Mouse (Mus musculus) layer of hippocampus, adult 11-12 months (tissue): ENCODE measurements around the gene Dnm1l.
"Not testable (repeated sequence)": the region's sequence is repeated elsewhere in the genome, so short reads cannot be mapped to it uniquely, and the experiment has no call there.

Experiments used
- DNase-seq: peaks from one replicate; pipeline ENCODE4 v3.0.0; 2022; ENCODE audit warnings: low spot score

Dnm1l gene

DNA sequence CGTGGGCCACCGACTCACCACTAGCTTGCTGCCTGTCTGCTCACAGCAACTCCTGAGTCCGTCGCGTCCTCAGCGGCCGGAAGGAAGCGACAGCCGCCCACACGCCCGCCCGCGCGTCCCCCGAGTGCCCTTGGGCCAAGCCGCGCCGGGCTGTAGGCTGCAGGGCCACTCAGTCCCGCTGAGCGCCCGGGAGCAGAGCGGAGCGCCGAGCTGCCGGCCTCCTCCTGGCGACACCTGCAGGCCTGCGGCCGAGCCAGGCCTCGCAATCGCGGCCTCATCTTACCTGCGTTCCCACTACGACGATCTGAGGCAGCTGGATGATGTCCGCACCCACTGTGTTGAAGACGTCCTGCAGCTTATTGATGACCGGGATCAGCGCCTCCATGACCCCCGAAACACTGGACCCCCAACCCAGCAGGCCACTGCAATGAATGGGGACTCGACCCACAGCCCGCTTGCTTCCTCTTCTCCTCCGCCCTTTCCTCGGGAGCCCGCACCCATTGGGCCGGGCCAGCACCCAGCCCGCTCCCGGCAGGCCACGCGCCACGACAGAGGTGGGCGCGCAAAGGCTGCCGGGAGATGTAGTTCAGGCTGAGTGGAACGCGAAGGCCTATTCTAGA, at the start of gene Dnm1l:
Gene Dnm1l, minus strand, starts transcription at position 479 of the 620 bp plus-strand sequence.
- DNase-seq: peak; percentile 92

GRCm38 (mm10) chr16:16367217-16367616, 8.5 kb upstream of the Dnm1l start:
- not testable (repeated sequence) for DNase-seq

GRCm38 (mm10) chr16:16359101-16359482, 333 bp upstream of the Dnm1l start:
- not testable (repeated sequence) for DNase-seq

GRCm38 (mm10) chr16:16357908-16358307, 851 bp downstream of the Dnm1l start:
- DNase-seq: no peak

DNA sequence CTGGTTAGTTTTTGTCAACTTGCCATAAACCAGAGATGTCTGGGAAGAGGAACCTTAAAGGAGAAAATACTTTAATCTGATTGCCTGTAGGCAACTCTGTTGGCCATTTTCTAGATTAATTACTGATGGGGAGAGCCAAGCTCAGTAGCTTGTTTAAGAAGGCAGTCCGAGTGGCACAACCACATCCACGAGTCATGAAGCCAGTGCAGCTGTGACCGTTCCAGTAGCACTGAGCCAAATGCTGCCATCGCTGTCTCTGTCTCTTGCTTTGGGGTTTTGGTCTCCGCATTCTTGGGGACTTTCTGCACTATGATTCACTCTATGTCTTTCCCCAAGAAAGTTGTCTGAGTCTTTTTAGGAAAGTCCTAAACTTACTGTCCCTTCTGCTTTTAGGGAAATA, 12.3 kb downstream of the Dnm1l start:
- DNase-seq: no peak

DNA sequence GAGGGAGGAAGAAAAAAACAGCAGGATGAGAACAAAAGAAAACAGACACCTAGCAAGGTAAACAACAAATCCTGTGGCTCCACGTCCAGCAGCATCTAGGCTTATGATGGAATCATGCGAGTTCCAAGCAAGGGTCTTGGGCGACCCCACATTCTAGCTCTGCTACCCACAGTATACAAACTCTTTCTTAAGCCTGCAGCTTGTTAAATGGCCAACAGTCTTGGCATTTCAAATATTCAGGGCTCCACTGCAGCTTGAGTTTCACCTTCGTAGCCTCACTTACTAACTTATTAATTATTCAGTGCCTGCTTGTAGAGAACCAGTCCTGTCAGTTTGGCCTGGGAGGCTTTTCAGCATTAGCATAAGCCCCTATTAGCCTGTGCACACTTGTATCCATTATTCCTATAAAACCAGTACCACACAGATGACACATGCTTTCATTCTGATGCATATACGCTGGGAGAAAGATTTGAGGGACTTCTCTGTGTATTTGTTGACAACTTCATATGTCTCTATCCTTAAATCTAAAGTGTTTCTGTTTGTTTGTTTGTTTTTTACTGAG, 32.9 kb downstream of the Dnm1l start:
- DNase-seq: no peak

GRCm38 (mm10) chr16:16311319-16311718, 47.4 kb downstream of the Dnm1l start:
- DNase-seq: no peak

DNA sequence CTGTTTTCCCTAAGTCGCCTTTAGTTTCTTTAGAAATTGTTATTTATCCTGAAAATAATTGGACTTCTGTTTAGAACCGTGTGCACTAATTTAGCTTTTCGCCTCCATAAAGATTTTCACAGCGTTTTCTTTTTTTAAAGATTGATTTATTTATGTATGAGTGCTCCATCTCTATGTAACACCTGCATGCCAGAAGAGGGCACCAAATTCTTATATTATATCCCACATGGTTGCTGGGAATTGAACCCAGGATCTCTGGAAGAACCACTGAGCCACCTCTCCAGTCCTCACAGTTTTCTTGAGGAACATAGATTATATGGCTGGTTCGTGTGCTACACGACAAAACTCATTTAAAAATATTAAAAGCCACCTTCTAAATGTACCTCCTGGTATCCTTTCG, 54.9 kb downstream of the Dnm1l start:
- DNase-seq: no peak

GRCm38 (mm10) chr16:16303138-16303827, 55.5 kb downstream of the Dnm1l start:
- peak; percentile 29 for DNase-seq

- peak; percentile 95 for DNase-seq
Observed at GRCm38 (mm10) chr16:16302369-16303137, 56.2 kb downstream of the Dnm1l start, which contains the start of gene Yars2. TSS of gene Yars2 (plus strand) at chr16:16302965.

DNA sequence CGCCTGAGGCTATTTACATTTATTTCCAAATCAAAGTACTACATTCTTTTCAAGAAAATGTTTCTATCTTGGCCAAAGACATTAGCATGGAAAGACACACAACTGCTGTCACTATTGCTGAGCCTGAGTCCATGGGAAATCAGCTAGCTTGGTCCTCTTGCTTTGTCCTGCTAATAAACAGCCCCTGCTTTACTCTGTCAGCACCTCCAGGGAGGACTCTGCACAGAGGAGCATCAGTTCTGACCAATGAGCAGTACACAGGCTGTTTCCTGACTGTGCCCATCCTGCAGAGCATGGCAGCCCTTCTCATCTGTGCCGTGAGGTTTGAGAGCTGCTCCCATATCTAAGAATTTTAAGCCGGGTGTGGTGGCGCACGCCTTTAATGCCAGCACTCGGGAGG, 85.0 kb downstream of the Dnm1l start:
- DNase-seq: no peak

- no peak for DNase-seq
Observed at GRCm38 (mm10) chr16:16272978-16273377, 85.8 kb downstream of the Dnm1l start.

GRCm38 (mm10) chr16:16262436-16262835, 96.3 kb downstream of the Dnm1l start:
- DNase-seq: no peak
